Mouse (Mus musculus) heart, adult 9 months (tissue): Measurements from ENCODE around the gene Unc5b.

Source experiments
- DNase-seq, 2 experiments: peaks; one replicate each; pipeline ENCODE4 v3.0.0; 2022; ENCODE audit warnings: low spot score in 2 of 2

Gene Unc5b

DNA sequence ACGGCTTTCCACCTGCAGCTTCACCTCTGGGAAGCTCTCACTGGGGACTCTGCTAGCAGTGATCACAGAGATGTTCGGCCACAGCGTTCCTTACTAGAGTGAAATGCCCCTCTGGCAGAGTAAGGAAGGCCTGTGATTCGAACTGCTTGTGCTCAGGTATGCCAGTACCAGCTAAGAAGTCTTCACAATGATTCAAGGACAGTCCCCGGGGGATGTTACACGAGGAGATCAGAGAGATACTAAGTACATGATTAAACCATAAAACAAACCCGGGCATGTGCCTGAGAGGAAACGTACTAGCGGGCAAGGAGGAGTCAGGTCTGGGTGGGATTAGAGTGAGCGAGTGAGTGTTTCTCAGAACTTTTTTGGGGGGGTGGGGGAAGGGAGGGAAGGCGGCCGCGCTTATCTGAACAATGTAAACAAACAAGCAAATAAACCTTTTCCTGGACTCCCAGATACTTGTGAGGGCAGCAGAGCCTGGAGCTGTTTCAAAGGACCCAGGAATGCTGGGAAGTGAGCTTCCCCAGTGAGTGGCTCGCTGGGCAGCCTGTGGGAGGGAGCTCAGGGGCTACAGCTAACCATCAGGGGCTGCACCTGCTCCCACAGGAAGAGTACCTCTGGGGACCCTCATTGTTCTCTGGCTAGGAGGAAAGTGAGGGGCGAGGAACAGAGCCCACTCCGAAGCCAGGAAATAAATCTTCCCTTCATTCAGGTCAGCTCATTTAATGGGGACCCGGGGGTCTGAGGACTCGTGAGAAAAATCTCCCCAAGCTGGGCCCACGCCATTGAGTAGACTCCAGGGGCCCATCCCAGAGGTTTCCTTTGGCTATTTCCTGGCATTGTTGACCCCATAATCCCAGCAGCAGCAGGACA lies 30.9 kb downstream of the Unc5b start:
- DNase-seq = no peak

DNA sequence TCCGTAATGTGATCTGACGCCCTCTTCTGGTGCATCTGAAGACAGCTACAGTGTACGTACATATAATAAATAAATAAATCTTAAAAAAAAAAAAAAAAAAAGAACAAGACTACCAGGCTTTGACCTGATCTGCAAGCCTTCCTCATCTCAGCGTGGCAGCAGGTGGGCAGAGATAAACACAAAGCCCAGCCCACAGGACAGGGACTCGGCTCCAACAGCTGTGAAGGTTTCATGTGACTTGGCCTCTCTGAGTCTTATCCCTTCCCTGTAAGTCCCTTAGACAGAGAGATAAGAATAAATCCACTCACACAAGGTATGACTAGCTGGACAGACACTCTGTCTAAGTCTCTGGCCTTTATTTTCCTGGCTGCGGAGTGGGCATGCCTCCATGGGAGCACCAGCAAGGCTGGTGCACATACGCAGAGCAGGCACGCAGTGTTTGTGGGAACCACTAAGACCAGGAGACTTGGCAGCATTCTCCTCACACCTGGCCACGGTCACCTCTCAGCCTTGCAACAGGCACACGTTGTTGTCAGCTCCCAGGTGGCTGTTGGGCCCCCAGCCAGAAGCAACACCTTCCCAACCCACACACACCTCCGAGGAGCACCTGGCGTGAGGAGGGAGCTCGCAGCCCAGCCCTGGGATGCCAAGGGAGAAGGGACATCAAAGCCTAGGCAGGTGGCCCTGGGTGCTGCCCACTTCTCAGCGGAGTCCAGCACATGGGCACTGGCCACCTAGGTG lies 33.5 kb downstream of the Unc5b start:
- no peak for DNase-seq

DNA sequence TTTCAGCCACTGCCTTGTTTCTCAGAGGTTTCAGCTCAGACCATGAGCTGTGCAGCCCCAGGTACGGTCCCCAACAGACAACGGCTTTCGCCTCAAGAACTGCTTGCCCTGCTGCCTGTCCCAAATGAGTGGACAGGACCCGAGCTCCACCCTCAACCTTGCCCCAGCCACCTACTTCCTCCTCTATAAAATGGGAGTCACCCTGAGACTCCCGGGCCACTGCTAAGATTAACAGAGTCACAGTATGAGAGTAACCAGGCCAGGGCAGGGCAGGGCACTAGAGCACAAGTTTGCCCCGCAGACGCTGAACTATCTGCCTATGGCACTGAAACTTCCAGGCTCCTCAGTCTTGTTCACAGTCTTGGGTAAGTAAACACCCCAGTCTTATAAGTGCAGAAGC lies 34.9 kb downstream of the Unc5b start:
- DNase-seq = no peak

DNA sequence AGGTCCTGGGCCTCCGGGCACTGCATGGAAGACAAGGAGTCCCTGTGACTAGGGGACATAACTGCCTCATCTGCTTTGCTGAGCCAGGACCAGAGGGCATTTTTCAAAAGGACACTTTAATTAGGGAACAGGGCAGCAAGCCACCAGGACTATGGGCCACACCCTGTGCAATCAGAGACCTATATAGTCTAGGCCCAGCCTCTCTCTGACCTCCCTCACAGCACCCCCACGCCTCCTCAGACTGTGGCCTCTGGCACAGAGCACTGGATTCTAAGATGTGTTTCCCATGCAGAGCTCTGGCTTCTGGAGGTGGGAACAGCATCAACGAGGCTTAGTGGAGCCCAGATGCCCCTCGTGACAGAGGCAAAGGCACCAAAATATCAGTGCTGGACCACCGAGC lies 35.4 kb downstream of the Unc5b start:
- DNase-seq = no peak

DNA sequence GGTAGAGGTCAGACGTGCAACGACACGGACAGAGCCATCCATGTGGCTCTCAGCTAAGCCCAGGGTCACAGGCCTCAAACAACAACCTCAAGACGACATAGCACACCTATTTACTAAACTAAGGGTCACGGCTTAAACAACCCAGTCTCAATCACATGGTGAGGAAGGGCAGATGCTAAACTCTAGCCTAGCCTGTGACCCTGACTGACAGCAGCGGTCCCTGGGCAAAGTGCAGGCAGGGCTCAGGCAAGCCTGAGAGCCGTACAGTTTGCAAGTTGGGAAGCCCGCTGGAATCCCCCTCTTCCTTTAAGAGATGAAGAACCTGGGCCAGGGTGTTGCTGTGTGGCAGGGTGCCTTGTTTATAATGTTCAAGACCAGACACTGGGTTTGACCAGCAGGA lies 36.6 kb downstream of the Unc5b start:
- no peak for DNase-seq

DNA sequence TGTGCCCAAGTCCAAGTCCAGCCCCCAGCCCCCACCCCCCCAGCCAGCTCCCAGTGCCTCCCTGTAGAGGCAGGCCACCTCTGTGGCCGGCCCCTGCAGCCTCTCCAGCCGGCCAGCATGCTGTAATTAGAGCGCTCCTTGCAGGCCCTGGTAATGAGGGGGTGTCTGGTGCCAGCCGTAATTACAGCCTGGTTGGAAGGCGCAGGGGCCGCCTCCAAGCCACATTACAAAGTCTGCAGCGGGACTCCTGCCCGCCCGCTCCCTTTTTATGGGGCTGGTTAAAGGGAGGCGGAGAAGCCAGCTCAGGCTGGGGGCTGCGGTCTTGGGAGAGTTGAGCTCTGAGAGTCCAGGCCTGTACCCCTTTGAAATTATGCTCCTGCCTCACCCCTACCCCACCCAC lies 37.0 kb downstream of the Unc5b start:
- DNase-seq = no peak

DNA sequence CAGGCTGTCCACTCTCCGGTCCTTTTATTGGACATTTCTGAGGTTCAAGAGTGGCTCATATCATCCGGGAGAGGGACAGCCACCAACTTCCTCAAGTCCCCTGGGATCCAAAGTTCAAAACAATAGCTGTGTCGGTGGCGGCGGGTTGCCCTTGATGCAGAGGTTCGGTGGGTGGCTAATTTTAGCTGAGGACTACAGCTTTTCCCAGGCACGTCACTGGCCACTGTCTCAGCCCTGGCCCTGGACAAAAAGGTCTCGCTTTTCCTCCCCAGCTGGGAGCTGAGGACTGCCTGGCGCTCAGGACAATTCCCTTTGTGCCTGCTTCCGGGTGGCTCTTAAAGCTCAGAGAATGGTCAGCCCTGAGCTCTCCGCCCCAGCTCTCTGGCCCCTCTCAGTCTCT lies 38.5 kb downstream of the Unc5b start:
- DNase-seq = peak; percentile 72 to 82

DNA sequence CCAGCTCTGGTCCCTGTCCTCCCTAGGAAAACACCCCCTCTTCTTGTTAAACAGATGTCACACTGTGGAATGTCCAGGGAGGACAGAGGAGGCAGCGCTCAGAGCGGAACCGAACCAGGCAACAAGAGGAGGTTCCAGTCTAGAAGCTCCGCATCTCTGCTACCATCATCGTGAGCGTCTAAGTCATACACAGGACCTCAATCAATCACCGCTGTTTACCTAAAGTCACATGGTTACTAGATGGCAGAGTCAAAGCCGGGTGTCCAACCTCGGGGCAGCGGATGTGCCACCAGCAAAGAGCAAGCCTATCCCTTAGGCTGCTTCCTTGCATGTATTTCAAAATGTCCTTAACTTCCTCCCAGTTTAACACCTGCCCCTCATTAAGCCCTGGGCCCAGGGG lies 39.0 kb downstream of the Unc5b start:
- DNase-seq = no peak

DNA sequence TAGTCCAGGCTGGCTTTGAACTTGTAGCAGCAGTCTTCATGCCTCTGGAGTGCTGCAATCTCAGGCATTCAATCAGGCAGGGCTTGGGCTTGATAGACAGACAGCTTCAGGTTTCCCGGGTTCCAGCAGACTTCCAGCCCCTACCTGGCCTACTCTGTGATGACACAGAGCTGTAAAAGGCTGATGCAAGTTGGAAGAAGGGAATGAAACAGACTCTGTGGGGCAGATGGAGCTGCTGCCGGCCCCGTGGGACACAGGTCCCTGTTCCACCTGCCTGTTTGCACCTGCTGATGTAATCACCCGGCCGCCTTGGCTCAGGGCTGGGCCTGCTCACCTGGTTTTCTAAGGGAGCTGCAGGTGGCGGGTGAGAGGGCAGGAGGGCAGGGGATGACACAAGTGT lies 40.5 kb downstream of the Unc5b start:
- no peak for DNase-seq

DNA sequence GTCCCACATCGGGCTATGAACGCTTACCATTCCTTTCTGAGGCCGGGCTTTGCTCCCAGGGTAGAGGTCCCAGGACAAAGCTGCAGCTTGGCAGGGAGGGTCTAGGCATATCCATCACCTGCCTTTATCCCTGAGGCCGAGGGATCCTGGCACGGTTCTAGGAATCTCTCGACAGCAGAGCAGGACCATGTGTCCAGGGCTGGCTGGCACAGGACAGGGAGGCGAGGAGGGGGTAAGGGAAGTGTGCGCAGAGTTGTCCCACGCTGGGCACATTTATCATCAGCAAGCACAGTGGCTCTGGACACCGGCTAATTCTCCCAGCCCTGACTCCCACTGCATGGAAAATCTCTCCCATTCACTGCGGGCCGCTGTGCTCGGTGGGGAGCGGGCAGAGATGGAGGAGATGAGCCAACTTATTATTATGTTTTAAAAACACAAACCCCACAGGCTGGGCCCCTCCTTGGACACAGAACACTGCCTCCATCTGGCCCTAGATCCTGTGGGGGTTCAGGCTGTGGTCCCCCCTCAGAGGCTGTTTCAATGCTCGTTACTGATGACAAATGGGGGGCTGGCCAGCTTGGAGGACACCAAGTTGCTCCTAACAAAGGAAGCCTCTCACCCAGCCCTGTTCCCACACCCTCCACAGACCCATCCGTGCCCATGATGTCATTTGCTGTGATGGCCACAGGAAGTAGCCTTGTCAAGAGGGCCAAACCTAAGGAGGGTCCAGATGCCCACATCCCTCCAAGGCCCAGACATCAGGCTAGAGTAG lies 43.9 kb downstream of the Unc5b start:
- no peak for DNase-seq

DNA sequence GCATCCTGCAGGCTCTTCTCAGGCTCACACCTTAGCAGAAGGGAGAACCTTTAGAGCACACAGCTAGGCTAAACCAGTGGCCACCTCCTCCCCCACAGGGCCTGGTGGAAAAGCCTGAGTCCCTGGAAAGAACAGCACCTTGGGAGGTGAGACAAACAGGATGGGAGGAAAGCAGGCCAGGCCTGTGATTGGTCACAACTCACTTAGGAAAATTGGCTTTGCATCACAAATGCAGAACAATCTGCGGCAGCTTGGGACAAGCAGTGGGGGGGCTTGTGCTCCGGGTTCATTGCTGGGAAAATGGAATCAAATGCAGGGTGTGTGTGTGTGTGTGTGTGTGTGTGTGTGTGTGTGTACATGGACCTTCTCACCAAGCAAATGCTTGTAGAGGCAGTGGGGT lies 47.8 kb downstream of the Unc5b start:
- no peak for DNase-seq

DNA sequence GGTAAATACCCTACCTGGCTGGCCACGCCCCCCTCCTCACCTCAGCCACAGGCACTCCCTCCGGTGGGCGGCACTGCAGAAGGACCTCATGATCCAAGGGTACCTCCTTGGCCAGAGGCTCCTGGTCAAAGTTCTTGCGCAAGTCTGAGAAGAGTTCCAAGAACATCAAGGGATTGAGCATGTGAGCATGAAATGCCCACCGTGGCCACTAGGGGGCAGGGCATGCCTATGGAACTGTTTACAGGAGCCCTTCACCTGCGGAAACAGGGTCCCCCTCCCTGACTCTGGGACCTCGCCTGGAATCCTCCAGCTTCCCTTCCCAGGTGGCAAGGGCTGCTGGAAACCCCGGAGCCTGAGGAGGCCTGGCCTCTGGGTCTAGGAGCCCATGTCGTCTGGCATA lies 51.8 kb downstream of the Unc5b start:
- DNase-seq = peak; percentile 58 to 77

DNA sequence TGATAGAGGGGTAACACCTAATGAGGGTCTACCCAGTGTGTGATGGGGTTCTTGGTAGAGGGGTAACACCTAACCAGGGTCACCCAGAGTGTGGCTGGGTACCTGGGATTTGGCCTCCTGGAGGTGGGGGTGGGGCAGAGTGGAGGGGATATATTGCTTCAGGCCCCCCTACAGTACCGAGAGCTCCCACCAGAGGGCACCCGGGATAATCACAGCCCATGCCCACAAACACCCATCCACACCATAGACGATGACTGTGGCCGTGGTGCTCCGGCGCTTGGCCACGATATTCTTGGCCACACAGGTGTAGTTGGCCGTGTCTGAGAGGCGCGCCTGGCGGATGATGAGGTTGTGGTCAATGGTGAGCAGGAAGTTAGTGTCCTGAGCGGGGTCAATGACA lies 52.8 kb downstream of the Unc5b start:
- no peak for DNase-seq

DNA sequence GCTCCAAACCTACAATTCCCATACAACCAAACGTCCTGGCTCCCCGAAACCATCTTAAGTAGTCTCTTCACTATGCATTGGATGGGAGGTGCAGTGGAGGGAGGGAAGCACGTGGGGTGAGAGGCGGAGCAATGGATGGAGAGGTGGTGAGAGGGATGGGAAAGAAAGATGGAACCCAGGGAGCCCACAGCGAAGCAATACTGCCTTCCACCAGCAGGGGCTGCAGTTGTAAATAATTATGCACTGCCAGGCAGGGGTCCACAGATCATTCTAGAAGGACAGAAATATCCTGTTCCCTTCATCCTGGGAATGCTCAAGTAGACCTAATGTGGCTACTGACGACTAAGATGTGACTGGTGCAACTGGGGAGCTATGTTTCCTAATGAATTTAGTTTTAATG lies 55.9 kb downstream of the Unc5b start:
- DNase-seq = no peak

DNA sequence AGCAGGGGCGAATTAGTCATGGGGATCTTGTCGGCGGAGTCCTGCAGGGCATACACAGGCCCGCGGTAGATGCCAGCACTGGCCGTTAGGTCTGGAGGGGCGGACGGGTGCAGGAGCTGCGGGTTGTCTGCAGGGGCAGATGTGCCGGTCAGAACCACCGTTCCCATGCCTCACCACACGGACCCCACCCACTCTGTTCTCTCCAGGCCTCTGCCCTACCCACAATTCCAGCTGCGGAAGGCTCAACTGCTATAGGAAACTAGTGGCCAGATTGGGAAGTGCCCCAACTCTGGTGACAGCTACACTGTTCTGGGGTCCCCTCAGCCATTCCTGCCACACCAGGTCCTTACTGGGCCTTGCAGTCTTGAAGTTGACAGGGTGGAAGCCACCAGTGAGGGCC lies 56.8 kb downstream of the Unc5b start:
- no peak for DNase-seq

DNA sequence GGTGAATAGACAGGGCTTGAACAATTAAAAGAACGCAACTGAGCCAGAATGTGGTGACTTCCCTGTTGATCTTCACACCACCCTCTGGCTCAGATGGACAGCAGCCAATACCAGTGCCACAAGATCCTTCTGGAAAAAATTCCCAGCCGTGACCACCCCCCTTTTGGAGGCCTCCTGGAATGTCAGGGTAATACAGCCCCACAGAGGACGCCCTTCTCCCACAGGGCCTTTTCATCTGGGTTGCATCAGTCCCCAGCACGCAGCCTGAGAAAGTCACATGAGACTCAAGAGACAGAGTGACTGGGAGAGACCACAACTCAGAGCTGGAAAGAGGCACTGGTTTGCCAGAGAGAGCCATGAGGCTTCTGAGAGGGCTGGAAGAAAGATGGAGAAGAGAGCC lies 60.5 kb downstream of the Unc5b start:
- DNase-seq = no peak

DNA sequence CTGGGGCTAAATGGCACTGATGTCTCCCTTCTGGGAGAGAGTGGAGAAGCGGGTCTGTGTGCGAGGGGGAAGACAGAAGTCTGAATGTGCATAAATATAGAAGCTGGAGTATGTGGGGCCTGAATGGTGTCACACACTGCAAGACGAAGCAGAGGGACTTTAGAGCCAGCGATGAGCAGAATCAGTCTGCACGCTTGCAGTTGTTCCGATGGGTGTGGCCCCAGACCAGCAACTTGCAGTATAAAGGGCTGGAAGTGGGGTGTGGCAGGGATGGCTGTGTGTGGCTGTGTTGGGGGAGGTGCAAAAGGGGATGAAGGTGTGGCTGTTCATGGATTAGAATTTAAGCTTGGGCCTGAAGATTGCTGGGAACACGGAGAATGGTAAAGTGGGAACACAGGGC lies 62.8 kb downstream of the Unc5b start:
- no peak for DNase-seq

DNA sequence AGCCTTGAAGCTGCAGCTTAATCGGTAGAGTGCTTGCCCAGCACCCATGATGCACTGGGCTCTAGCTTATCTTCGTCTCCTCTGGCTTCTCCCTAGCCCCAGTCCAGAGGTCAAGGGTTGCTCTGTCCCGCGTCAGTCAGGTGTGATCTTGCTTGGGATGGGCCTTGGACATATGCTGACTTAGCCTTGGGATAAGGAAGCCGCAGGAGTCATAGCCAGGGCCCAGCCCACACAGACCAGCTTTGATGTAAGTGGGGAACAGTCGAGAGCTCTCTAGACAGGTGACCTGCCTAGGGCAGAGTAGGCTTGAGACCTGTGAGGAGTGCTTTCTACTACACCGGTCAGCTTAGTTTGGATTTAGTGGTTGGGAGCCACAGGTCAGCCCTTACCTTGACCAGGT lies 64.0 kb downstream of the Unc5b start:
- DNase-seq = no peak

DNA sequence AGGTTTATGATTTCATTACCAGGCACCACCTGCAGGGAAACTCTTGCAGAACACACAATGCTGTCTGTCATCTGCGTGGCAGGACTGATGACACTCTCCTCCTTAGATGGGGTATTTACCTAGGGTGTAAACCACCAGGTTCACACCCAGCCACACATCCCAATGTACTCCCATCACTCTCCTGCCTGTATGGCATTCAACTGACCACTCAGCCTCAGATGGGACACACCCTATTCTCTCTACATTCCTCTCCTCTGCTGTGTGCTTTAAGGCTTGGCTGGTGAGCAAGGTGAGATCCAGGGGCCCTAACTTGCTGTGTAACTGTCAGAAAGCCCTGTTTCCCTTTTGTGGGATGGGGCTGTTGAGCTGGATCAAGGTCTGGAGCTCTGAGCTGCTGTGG lies 69.3 kb downstream of the Unc5b start:
- no peak for DNase-seq

DNA sequence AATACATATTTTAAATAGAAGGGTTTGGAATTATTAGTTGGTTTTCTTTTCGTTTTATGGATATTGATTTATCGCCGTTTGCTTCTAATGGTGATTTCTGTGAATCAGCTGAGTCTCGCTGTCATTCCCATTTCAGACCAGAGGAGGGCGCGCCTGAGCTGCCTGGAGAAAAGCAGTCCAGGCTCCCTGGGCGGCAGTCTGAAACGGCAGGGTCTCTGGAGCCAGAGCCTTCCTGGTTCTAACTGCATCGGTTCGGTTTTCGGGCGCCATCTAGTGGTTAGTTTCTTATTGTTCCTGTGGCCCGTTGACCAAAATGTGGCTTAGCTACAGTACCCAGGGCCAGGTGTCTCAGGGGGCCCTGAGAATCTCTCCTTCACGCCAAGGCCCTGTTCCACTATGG lies 71.0 kb downstream of the Unc5b start:
- peak; percentile 86 to 92 for DNase-seq

DNA sequence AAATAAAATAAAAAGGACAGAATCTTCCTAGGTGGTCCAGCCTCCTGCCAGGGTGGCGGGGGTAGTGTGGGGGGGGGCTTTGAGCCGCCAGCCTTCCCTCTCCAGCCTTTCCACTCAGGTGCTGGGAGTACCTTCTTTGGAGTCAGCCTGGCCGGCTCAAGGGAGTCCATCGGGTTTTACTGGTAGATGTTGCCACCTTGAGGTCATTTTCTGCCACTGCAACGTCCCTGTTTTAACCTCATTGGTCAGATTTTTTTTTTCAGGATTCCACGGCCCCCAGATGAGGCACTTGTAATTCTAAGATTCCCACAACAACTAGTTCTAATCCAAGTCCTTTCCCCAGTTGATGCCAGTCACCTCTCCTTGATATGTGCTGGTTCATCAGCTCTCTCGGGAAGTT lies 74.4 kb downstream of the Unc5b start:
- peak; percentile 52 to 59 for DNase-seq

DNA sequence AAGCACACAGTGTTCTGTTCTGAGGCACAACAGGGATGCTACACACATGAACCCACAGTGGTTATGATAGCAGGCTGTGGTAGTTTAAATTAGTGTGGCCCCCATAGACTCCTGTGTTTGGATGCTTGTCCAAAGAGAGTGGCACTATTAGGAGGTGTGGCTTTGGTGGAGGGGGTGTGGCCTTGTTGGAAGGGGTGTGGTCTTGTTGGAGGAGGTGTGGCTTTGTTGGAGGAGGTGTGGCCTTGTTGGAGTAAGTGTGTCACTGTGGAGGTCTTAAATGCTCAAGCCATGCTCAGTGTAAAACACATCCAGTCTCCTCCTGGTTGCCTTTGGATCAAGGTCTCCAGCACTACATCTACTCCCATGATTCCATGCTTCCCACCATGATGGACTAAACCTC lies 75.2 kb downstream of the Unc5b start:
- DNase-seq = no peak

DNA sequence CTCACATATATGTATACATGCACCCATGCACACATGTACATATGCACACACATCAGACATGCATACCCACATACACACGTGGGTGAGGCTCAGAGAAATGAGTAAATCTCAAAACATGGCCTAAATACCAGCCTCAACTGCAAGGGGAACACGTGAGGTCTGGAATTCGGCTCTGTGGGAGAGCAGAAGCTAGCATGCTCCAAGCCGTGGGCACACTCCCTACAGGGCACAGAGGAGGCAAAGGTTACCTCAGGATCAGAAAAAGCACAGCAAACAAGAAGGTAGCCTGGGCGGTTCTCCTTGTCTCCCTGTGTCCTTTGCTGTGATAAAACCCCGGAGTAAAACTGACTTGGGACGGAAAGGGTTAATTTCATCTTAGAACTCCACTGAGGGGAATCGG lies 77.4 kb downstream of the Unc5b start:
- no peak for DNase-seq
